Mouse (Mus musculus): Measurements from ENCODE around the gene Ppp1r15a.

DNA sequence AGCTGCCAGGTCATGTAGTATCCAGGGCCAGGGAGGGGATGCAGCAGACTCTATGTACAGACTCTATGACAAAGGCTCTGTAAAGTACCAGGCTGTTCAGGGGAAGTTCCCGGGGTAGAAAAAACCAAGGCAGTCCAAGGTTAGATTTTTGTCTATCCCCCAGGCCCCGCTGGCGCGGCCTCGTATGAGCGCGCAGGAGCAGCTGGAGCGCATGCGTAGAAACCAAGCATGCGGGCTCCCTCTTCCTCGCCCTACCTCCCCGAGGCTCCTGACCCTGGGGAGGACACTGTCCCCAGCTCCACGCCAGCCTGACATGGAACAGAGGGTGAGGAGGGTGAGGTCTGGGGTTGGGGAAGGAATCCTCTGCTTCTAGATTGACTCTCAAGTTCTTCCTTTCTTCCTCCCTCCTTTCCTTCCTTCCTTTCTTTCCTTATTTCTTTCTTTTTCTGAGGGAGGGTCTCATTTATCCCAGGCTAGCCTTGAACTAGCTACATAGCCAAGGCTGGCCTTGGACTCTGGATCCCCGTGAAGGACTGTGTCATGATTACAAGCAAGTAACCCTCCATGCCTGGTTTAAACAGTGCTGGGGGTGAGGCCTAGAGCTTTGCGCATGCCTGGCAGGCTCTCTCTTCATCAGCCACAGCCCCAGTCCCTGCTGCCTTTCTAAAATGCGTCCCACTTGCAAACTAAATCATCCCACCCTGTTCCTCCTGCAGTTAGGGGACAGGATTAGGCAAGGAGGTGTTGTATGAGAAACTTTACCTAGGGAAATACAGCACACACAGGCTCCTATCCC is 23.8 kb upstream of the Ppp1r15a start:
- no peak for TF ChIP-seq POLR2A (IDR thresholded peaks at IDR 0.05; ENCODE audit: borderline replicate concordance, insufficient read depth, low read length)
- TF ChIP-seq CTCF (IDR thresholded peaks at IDR 0.05; ENCODE audit: borderline replicate concordance, insufficient read depth, low read depth, low read length), result no peak
